Mouse (Mus musculus) embryonic facial prominence, embryonic 11.5 days (tissue): ENCODE results near the gene Fgfrl1. TPM values are rescaled to one million over a fixed set of nuclear protein-coding genes. Genes with fewer than 3 reads are reported as not detected.

Source experiments
- ATAC-seq: fragments of 200-750 bp; cut with Nextera tagmentation; replicated peaks from 2 replicates; pipeline ENCODE4 v1.8.0; 2017; ENCODE audit warnings: low read depth; ENCODE audit not compliant: insufficient number of reproducible peaks, low FRiP score, low TSS enrichment
- DNase-seq: peaks from one replicate; pipeline ENCODE4 v3.0.0-alpha.2; 2015; ENCODE audit warnings: low spot score
- H3K27ac ChIP-seq: fragments of 300-500 bp; sonication (generic); replicated peaks from 2 replicates; pipeline ENCODE4 v1.5.1; 2014; ENCODE audit warnings: mild to moderate bottlenecking, low read depth, low read length, control low read depth
- H3K27me3 ChIP-seq: fragments of 300-500 bp; sonication (generic); 2 replicates; pipeline ENCODE4 v1.6.1; 2014; ENCODE audit warnings: mild to moderate bottlenecking, low read length, moderate library complexity, mixed read lengths; ENCODE audit not compliant: control insufficient read depth, insufficient read depth
- H3K36me3 ChIP-seq: fragments of 300-500 bp; sonication (generic); replicated peaks from 2 replicates; pipeline ENCODE4 v1.6.1; 2014; ENCODE audit warnings: low read depth, mild to moderate bottlenecking, low read length, moderate library complexity, mixed read lengths; ENCODE audit not compliant: control insufficient read depth, insufficient read depth
- H3K4me1 ChIP-seq: fragments of 300-500 bp; sonication (generic); 2 replicates; pipeline ENCODE4 v1.6.1; 2014; ENCODE audit warnings: low read length, mixed read lengths; ENCODE audit not compliant: control insufficient read depth, insufficient read depth
- H3K4me2 ChIP-seq: fragments of 300-500 bp; sonication (generic); 2 replicates; pipeline ENCODE4 v1.6.1; 2014; ENCODE audit warnings: low read depth, mild to moderate bottlenecking, control low read depth, low read length, moderate library complexity
- H3K4me3 ChIP-seq: fragments of 300-500 bp; sonication (generic); 2 replicates; pipeline ENCODE4 v1.5.1; 2014; ENCODE audit warnings: low read depth, low read length, control low read depth
- H3K9ac ChIP-seq: fragments of 300-500 bp; sonication (generic); replicated peaks from 2 replicates; pipeline ENCODE4 v1.6.1; 2014; ENCODE audit warnings: mild to moderate bottlenecking, control low read depth, low read length
- H3K9me3 ChIP-seq: fragments of 300-500 bp; sonication (generic); replicated peaks from 2 replicates; pipeline ENCODE4 v1.6.1; 2016; ENCODE audit warnings: mild to moderate bottlenecking, low read length, inconsistent platforms, mixed read lengths; ENCODE audit not compliant: control insufficient read depth
- WGBS: fragments of 180-500 bp; shearing (Covaris S2); extraction: QIAGEN DNeasy Blood & Tissue Kit; methylation state at CpG from one replicate; pipeline ENCODE4 v1.1.7; 2014; 5-methylcytosine and 5-hydroxymethylcytosine counted together
- polyA plus RNA-seq: library from polyadenylated mRNA; unstranded; fragments of >200 nt; fragmentation: Nextera tagmentation; extraction: Ambion mirVana; gene quantifications from 2 replicates; pipeline ENCODE4 v1.2.1, GENCODE M21; 2014

Fgfrl1 gene
- polyA plus RNA-seq, 1 experiment from 2014 or later, result 21.4 TPM

GRCm38 (mm10) chr5:108669986-108670385 lies 22.2 kb upstream of the Fgfrl1 start:
- H3K27me3 ChIP-seq, result no peaks in the 10 kb centered on the region
- DNase-seq (no peak), ATAC-seq (0 out of 2 replicates have a peak, but pooled peaks have one; percentile 8)
- H3K4me3 ChIP-seq, result no peak overlapping the region
- no peaks in the 10 kb centered on the region for H3K9me3 ChIP-seq
- H3K4me1 ChIP-seq, result no peaks in the 10 kb centered on the region; the same call in 1 of the 2 replicates
- H3K27ac ChIP-seq, result no peak overlapping the region
- 72% methylated on average over 9 of the region's 9 CpGs for WGBS
- H3K36me3 ChIP-seq, result no peaks in the 10 kb centered on the region
- peak overlapping the region; percentile 82 for H3K4me2 ChIP-seq
- H3K9ac ChIP-seq, result no peak overlapping the region

DNA sequence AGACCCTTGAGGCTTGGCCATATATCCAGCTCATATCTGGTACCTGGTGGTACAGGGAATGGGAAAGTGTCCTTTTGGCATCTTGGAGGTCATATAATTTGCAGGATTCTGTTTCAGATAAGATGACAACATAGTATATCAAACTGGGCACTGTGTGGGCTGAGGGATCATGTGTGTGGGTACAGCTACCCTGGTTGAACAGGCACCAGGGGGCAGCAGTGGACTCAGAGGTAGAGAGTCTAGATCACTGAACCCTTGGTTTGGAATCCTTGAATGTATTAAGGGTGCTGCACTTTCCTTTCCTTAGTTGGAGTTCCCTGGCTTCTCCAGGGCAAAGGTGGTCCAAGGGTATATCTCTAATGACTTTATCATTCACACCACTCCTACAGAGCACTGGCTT lies 21.4 kb upstream of the Fgfrl1 start:
- Histone ChIP-seq H3K9ac (no peak overlapping the region), H3K4me3 (no peak overlapping the region), H3K27me3 (no peaks in the 10 kb centered on the region), H3K36me3 (no peaks in the 10 kb centered on the region), H3K27ac (no peak overlapping the region), H3K4me1 (no peaks in the 10 kb centered on the region; the same call in 1 of the 2 replicates), H3K9me3 (no peaks in the 10 kb centered on the region), H3K4me2 (no peak overlapping the region)
- DNase-seq (peak; percentile 54), ATAC-seq (no peak; the same call in 1 of the 2 replicates)

GRCm38 (mm10) chr5:108671757-108672156 lies 20.4 kb upstream of the Fgfrl1 start:
- Histone ChIP-seq H3K27ac (no peak overlapping the region), H3K4me1 (no peaks in the 10 kb centered on the region; the same call in 1 of the 2 replicates), H3K4me3 (no peak overlapping the region), H3K9ac (no peak overlapping the region), H3K36me3 (no peaks in the 10 kb centered on the region), H3K27me3 (no peaks in the 10 kb centered on the region), H3K4me2 (no peak overlapping the region), H3K9me3 (no peaks in the 10 kb centered on the region)
- 87% methylated on average over 12 of the region's 12 CpGs for WGBS
- DNase-seq (no peak), ATAC-seq (no peak)

GRCm38 (mm10) chr5:108674624-108675023 lies 17.6 kb upstream of the Fgfrl1 start:
- H3K4me1 ChIP-seq, result peaks cover 2% of the 10 kb centered on the region; the same call in 1 of the 2 replicates
- WGBS, result 83% methylated on average over 2 of the region's 2 CpGs

DNA sequence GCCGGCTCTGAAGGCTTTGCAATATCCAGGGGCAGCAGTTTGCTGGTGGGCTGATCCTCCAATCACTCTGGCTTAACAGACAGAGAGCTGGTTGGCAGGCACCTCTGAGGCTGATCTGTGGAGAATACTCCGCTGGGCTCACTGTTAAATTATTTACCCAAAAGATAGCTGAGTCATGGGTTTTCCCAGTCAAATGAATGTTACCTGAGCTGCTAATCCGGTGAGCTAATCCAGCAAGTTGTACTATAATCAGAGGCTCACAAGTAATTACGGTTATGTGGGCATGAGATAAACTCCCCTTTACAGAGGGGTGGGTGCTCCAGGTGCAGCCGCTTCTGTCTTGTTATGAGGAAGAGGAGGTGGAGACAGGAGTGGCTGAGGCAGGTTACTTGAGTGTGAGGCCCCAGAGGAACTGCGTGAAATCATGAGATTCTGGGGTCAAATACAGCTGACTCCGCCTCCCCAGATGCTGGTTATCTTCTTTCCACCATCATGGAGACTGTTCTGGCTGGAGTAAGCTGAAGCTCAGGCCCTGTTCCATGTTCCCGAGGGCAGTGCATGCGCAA lies 16.8 kb upstream of the Fgfrl1 start, which contains the start of gene Slc26a1:
Slc26a1 (minus strand) TSS at position 319 of the 566 bp plus-strand sequence.
- Histone ChIP-seq H3K4me3 (no peak within 1 kb of the TSS), H3K9me3 (no peaks in the 10 kb centered on the region), H3K4me2 (no peak within 1 kb of the TSS), H3K27me3 (no peaks in the 10 kb centered on the region), H3K36me3 (no peaks in the 10 kb centered on the region), H3K4me1 (peaks cover 2% of the 10 kb centered on the region; the same call in 1 of the 2 replicates), H3K9ac (no peak within 1 kb of the TSS), H3K27ac (no peak within 1 kb of the TSS)
- ATAC-seq (no peak), DNase-seq (no peak)
- 77% methylated on average over 9 of the region's 9 CpGs for WGBS

More at GRCm38 (mm10) chr5:108674624-108675023, 17.6 kb upstream of the Fgfrl1 start:
- Histone ChIP-seq H3K27ac (no peak overlapping the region), H3K4me2 (no peak overlapping the region), H3K9me3 (no peaks in the 10 kb centered on the region), H3K27me3 (no peaks in the 10 kb centered on the region), H3K36me3 (no peaks in the 10 kb centered on the region), H3K4me3 (no peak overlapping the region), H3K9ac (no peak overlapping the region)
- DNase-seq (no peak), ATAC-seq (no peak)

GRCm38 (mm10) chr5:108676772-108677498 lies 15.2 kb upstream of the Fgfrl1 start:
- no peaks in the 10 kb centered on the region for H3K27me3 ChIP-seq
- H3K27ac ChIP-seq, result peak overlapping the region; percentile 48
- no peaks in the 10 kb centered on the region for H3K9me3 ChIP-seq
- peak overlapping the region; percentile 65 for H3K9ac ChIP-seq
- peak; percentile 23 for DNase-seq
- 14% methylated on average over 5 of the region's 5 CpGs for WGBS
- no peaks in the 10 kb centered on the region for H3K36me3 ChIP-seq
- H3K4me1 ChIP-seq, result peaks cover 2% of the 10 kb centered on the region; the same call in 1 of the 2 replicates
- peak overlapping the region; percentile 31 for H3K4me3 ChIP-seq
- ATAC-seq, result peak; percentile 55
- H3K4me2 ChIP-seq, result peak overlapping the region; percentile 57

- ATAC-seq (peak; percentile 81), DNase-seq (peak; percentile 85)
- Histone ChIP-seq H3K27me3 (no peaks in the 10 kb centered on the region), H3K9me3 (no peaks in the 10 kb centered on the region), H3K9ac (peak overlapping the region; percentile 65), H3K4me2 (peak overlapping the region; percentile 57), H3K4me1 (peaks cover 2% of the 10 kb centered on the region; the same call in 1 of the 2 replicates), H3K27ac (peak overlapping the region; percentile 48), H3K4me3 (peak overlapping the region; percentile 31), H3K36me3 (no peaks in the 10 kb centered on the region)
- WGBS, result 2% methylated on average over 25 of the region's 25 CpGs
Observed at GRCm38 (mm10) chr5:108677605-108678295, 14.4 kb upstream of the Fgfrl1 start.
